Mouse (Mus musculus): Measurements from ENCODE around the gene Slc12a7. TPM values are rescaled to one million over a fixed set of nuclear protein-coding genes. Genes with fewer than 3 reads are reported as not detected.

The Slc12a7 gene
- total and polyA plus RNA-seq, 3 experiments: 3.1 to 6.9 TPM; not detected in 1

- peak; percentile 15 for DNase-seq (ENCODE audit: low read depth, low spot score)
Measured at GRCm38 (mm10) chr13:73803450-73804178, 70.7 kb downstream of the Slc12a7 start.

GRCm38 (mm10) chr13:73804914-73805313 is 72.0 kb downstream of the Slc12a7 start:
- DNase-seq (ENCODE audit: low read depth, low spot score): no peak
- no peaks in the 10 kb centered on the region for H3K4me1 ChIP-seq (ENCODE audit: control insufficient read depth in 1 of 2, insufficient read depth in 2 of 2, low read length in 2 of 2)
- H3K36me3 ChIP-seq (ENCODE audit: control insufficient read depth in 1 of 2, insufficient read depth in 2 of 2, low read length in 2 of 2): no peaks in the 10 kb centered on the region
- H3K27me3 ChIP-seq (ENCODE audit: control insufficient read depth in 1 of 2, insufficient read depth in 2 of 2, low read length in 2 of 2): no peaks in the 10 kb centered on the region
- H3K9me3 ChIP-seq (replicated peaks; ENCODE audit: insufficient read depth, low read length): no peaks in the 10 kb centered on the region
- H3K27ac ChIP-seq (ENCODE audit: control insufficient read depth, low read depth, low read length): no peak overlapping the region
- no peak overlapping the region for H3K9ac ChIP-seq (ENCODE audit: control insufficient read depth, low read depth, low read length, poor library complexity, severe bottlenecking)
- H3K79me2 ChIP-seq (ENCODE audit: control insufficient read depth, insufficient read depth, low read length, poor library complexity): no peaks in the 10 kb centered on the region
- no peak overlapping the region for H3K4me3 ChIP-seq (ENCODE audit: control insufficient read depth in 1 of 2, insufficient read depth in 1 of 2, low read depth in 2 of 2, low read length in 2 of 2)
- TF ChIP-seq TBP (IDR thresholded peaks at IDR 0.05; ENCODE audit: low read depth, low read length): no peak
- no peak for TF ChIP-seq MAZ (IDR thresholded peaks at IDR 0.05; ENCODE audit: low read depth, low read length)

More at GRCm38 (mm10) chr13:73803450-73804178, 70.7 kb downstream of the Slc12a7 start:
- Histone ChIP-seq H3K79me2 (ENCODE audit: control insufficient read depth, insufficient read depth, low read length, poor library complexity) (no peaks in the 10 kb centered on the region), H3K27ac (ENCODE audit: control insufficient read depth, low read depth, low read length) (no peak overlapping the region), H3K9ac (ENCODE audit: control insufficient read depth, low read depth, low read length, poor library complexity, severe bottlenecking) (no peak overlapping the region), H3K27me3 (ENCODE audit: control insufficient read depth in 1 of 2, insufficient read depth in 2 of 2, low read length in 2 of 2) (no peaks in the 10 kb centered on the region), H3K4me3 (ENCODE audit: control insufficient read depth in 1 of 2, insufficient read depth in 1 of 2, low read depth in 2 of 2, low read length in 2 of 2) (no peak overlapping the region), H3K9me3 (replicated peaks; ENCODE audit: insufficient read depth, low read length) (no peaks in the 10 kb centered on the region), H3K36me3 (ENCODE audit: control insufficient read depth in 1 of 2, insufficient read depth in 2 of 2, low read length in 2 of 2) (no peaks in the 10 kb centered on the region), H3K4me1 (ENCODE audit: control insufficient read depth in 1 of 2, insufficient read depth in 2 of 2, low read length in 2 of 2) (no peaks in the 10 kb centered on the region)
- TF ChIP-seq TAL1 (IDR thresholded peaks at IDR 0.05; ENCODE audit: low read length): no peak
- TF ChIP-seq TBP (IDR thresholded peaks at IDR 0.05; ENCODE audit: low read depth, low read length): 0 out of 2 replicates have a peak, but pooled peaks have one; percentile 37

GRCm38 (mm10) chr13:73812936-73813335 is 80.0 kb downstream of the Slc12a7 start:
- H3K4me3 ChIP-seq (ENCODE audit: control insufficient read depth in 1 of 2, insufficient read depth in 1 of 2, low read depth in 2 of 2, low read length in 2 of 2): no peak overlapping the region
- no peak for TF ChIP-seq POLR2AphosphoS5 (IDR thresholded peaks at IDR 0.05; ENCODE audit: borderline replicate concordance, low read depth, low read length)
- TF ChIP-seq GABPA (IDR thresholded peaks at IDR 0.05; ENCODE audit: low read depth, low read length): no peak
- no peak for TF ChIP-seq MXI1 (IDR thresholded peaks at IDR 0.05; ENCODE audit: low read depth, low read length)
- no peak for TF ChIP-seq TBP (IDR thresholded peaks at IDR 0.05; ENCODE audit: low read depth, low read length)
- no peak for TF ChIP-seq USF1 (IDR thresholded peaks at IDR 0.05; ENCODE audit: low read depth, low read length)
- TF ChIP-seq SIN3A (IDR thresholded peaks at IDR 0.05; ENCODE audit: low read length): no peak
- no peak for TF ChIP-seq JUND (IDR thresholded peaks at IDR 0.05; ENCODE audit: low read depth, low read length)
- TF ChIP-seq RCOR1 (IDR thresholded peaks at IDR 0.05; ENCODE audit: low read depth, low read length): no peak
- no peak for TF ChIP-seq NRF1 (IDR thresholded peaks at IDR 0.05; ENCODE audit: insufficient read depth, low read depth, low read length, poor library complexity, severe bottlenecking)
- no peak for TF ChIP-seq ELF1 (IDR thresholded peaks at IDR 0.05; ENCODE audit: low read depth, low read length)
- no peak for TF ChIP-seq GATA1 (IDR thresholded peaks at IDR 0.05; ENCODE audit: low read depth, low read length)
- no peak for TF ChIP-seq MYC (IDR thresholded peaks at IDR 0.05; ENCODE audit: low read depth, low read length)
- no peak for TF ChIP-seq ZNF384 (IDR thresholded peaks at IDR 0.05; ENCODE audit: low read depth, low read length)
- TF ChIP-seq UBTF (IDR thresholded peaks at IDR 0.05; ENCODE audit: borderline replicate concordance, insufficient read depth, low read depth, low read length): no peak
- no peak for TF ChIP-seq USF2 (IDR thresholded peaks at IDR 0.05; ENCODE audit: borderline replicate concordance in 1 of 2, insufficient read depth in 1 of 2, low read depth in 1 of 2, low read length in 2 of 2)
- no peak for TF ChIP-seq CHD2 (IDR thresholded peaks at IDR 0.05; ENCODE audit: low read length)
- TF ChIP-seq ETS1 (IDR thresholded peaks at IDR 0.05; ENCODE audit: low read depth, low read length): no peak
- TF ChIP-seq MAX (IDR thresholded peaks at IDR 0.05; ENCODE audit: low read length): no peak
- no peak for TF ChIP-seq POLR2AphosphoS2 (IDR thresholded peaks at IDR 0.05; ENCODE audit: low read length)
- TF ChIP-seq RAD21 (IDR thresholded peaks at IDR 0.05; ENCODE audit: low read depth, low read length): no peak
- H3K27ac ChIP-seq (ENCODE audit: control insufficient read depth, low read depth, low read length): no peak overlapping the region
- no peaks in the 10 kb centered on the region for H3K9me3 ChIP-seq (replicated peaks; ENCODE audit: insufficient read depth, low read length)
- H3K9ac ChIP-seq (ENCODE audit: control insufficient read depth, low read depth, low read length, poor library complexity, severe bottlenecking): no peak overlapping the region
- no peaks in the 10 kb centered on the region for H3K27me3 ChIP-seq (ENCODE audit: control insufficient read depth in 1 of 2, insufficient read depth in 2 of 2, low read length in 2 of 2)
- H3K4me1 ChIP-seq (ENCODE audit: control insufficient read depth in 1 of 2, insufficient read depth in 2 of 2, low read length in 2 of 2): no peaks in the 10 kb centered on the region
- DNase-seq (ENCODE audit: low read depth, low spot score): no peak
- no peaks in the 10 kb centered on the region for H3K79me2 ChIP-seq (ENCODE audit: control insufficient read depth, insufficient read depth, low read length, poor library complexity)
- H3K36me3 ChIP-seq (ENCODE audit: control insufficient read depth in 1 of 2, insufficient read depth in 2 of 2, low read length in 2 of 2): no peaks in the 10 kb centered on the region

Data from MEL (cell line).